Mouse (Mus musculus) testis, adult 2 months (tissue): ENCODE data around the gene Tjp3. TPM values are rescaled to one million over a fixed set of nuclear protein-coding genes. Genes with fewer than 3 reads are reported as not detected.
"Not testable (repeated sequence)": the region's sequence is repeated elsewhere in the genome, so short reads cannot be mapped to it uniquely, and the experiment has no call there.

Experiments
- H3K27ac ChIP-seq: fragments of 200-500 bp; 2 replicates; pipeline ENCODE4 v1.5.1; 2012; ENCODE audit warnings: low read depth, low read length; ENCODE audit not compliant: control insufficient read depth, insufficient read depth
- H3K27me3 ChIP-seq: fragments of 200-500 bp; 2 replicates; pipeline ENCODE4 v1.6.1; 2012; ENCODE audit warnings: mild to moderate bottlenecking, low read length, moderate library complexity; ENCODE audit not compliant: control insufficient read depth, insufficient read depth
- H3K36me3 ChIP-seq: fragments of 200-500 bp; 2 replicates; pipeline ENCODE4 v1.6.1; 2012; ENCODE audit warnings: mild to moderate bottlenecking, low read length; ENCODE audit not compliant: control insufficient read depth, insufficient read depth
- H3K4me1 ChIP-seq: fragments of 200-500 bp; 2 replicates; pipeline ENCODE4 v1.6.1; 2012; ENCODE audit warnings: low read length; ENCODE audit not compliant: control insufficient read depth, insufficient read depth
- H3K4me3 ChIP-seq: fragments of 200-500 bp; 2 replicates; pipeline ENCODE4 v1.5.1; 2012; ENCODE audit warnings: low read depth, mild to moderate bottlenecking, low read length, moderate library complexity, mixed read lengths; ENCODE audit not compliant: control insufficient read depth
- CTCF ChIP-seq: fragments of 200-500 bp; IDR thresholded peaks from 2 replicates; pipeline ENCODE4 v1.5.1; 2012; ENCODE audit warnings: low read depth, mild to moderate bottlenecking, inconsistent platforms, low read length, moderate library complexity; ENCODE audit not compliant: control insufficient read depth, insufficient read depth, insufficient replicate concordance
- POLR2A ChIP-seq: fragments of 200-500 bp; IDR thresholded peaks from 2 replicates; pipeline ENCODE4 v1.6.1; 2012; ENCODE audit warnings: low read depth, mild to moderate bottlenecking, inconsistent platforms, low read length, moderate library complexity; ENCODE audit not compliant: control insufficient read depth
- polyA plus RNA-seq: library from polyadenylated mRNA; depleted of rRNA; stranded (reverse); fragments of >200 nt; gene quantifications from 2 replicates; pipeline ENCODE4 v1.2.3, GENCODE M21; 2012; rRNA removed

Gene Tjp3
- polyA plus RNA-seq, 1 experiment = 0.56 TPM

GRCm38 (mm10) chr10:81230438-81231332, 60.7 kb downstream of the Tjp3 start, which contains the start of gene Atcay:
TSS of gene Atcay (minus strand) at chr10:81230833.
- Histone ChIP-seq H3K27me3 (no peaks in the 10 kb centered on the region), H3K27ac (no peak within 1 kb of the TSS)

GRCm38 (mm10) chr10:81229735-81230437, 61.5 kb downstream of the Tjp3 start:
- no peak overlapping the region for H3K27ac ChIP-seq

More at GRCm38 (mm10) chr10:81230438-81231332, 60.7 kb downstream of the Tjp3 start, which contains the start of gene Atcay:
- peak; percentile 27; the same call in 1 of the 2 replicates for TF ChIP-seq CTCF
- TF ChIP-seq POLR2A = no peak
- Histone ChIP-seq H3K4me1 (peaks cover 8% of the 10 kb centered on the region), H3K36me3 (no peaks in the 10 kb centered on the region), H3K4me3 (no peak within 1 kb of the TSS)

GRCm38 (mm10) chr10:81223731-81224130, 67.7 kb downstream of the Tjp3 start:
- H3K4me1 ChIP-seq = not testable (repeated sequence)

More at GRCm38 (mm10) chr10:81229735-81230437, 61.5 kb downstream of the Tjp3 start:
- no peaks in the 10 kb centered on the region for H3K27me3 ChIP-seq
- peaks cover 8% of the 10 kb centered on the region for H3K4me1 ChIP-seq
- TF ChIP-seq CTCF (no peak), POLR2A (no peak)
- no peak overlapping the region for H3K4me3 ChIP-seq
- H3K36me3 ChIP-seq = no peaks in the 10 kb centered on the region

More at GRCm38 (mm10) chr10:81223731-81224130, 67.7 kb downstream of the Tjp3 start:
- not testable (repeated sequence) for H3K27ac ChIP-seq, H3K27me3 ChIP-seq, H3K36me3 ChIP-seq, H3K4me3 ChIP-seq

Other genes with a start within 250 kb of the Tjp3 start
- gene Sgta, start 231.4 kb downstream of the Tjp3 start, polyA plus RNA-seq = 203 and 224 TPM in 2 replicates
- 318 and 378 TPM in 2 replicates for gene Thop1, start 221.5 kb downstream of the Tjp3 start, polyA plus RNA-seq
- gene Creb3l3, start 192.7 kb downstream of the Tjp3 start, polyA plus RNA-seq = 0.40 and 0.70 TPM in 2 replicates
- gene Map2k2, start 185.7 kb downstream of the Tjp3 start, polyA plus RNA-seq = 147 and 192 TPM in 2 replicates
- 5.6 and 6.0 TPM in 2 replicates for gene Zbtb7a, start 156.4 kb downstream of the Tjp3 start, polyA plus RNA-seq
- gene Pias4, start 123.7 kb downstream of the Tjp3 start, polyA plus RNA-seq = 164 and 184 TPM in 2 replicates
- gene Eef2, start 115.0 kb downstream of the Tjp3 start, polyA plus RNA-seq = 1,507 and 1,673 TPM in 2 replicates
- 52.6 and 61.6 TPM in 2 replicates for gene Dapk3, start 108.6 kb downstream of the Tjp3 start, polyA plus RNA-seq
- gene 4930442H23Rik, start 107.7 kb downstream of the Tjp3 start, polyA plus RNA-seq = 1.4 and 1.8 TPM in 2 replicates
- not detected in 2 replicates for gene Nmrk2, start 89.5 kb downstream of the Tjp3 start, polyA plus RNA-seq
- gene Atcay, start 60.7 kb downstream of the Tjp3 start, polyA plus RNA-seq = 0.25 and 0.26 TPM in 2 replicates
- gene Zfr2, start 58.4 kb downstream of the Tjp3 start, polyA plus RNA-seq = 11.6 and 12.5 TPM in 2 replicates
- 3.0 and 3.5 TPM in 2 replicates for gene Matk, start 38.6 kb downstream of the Tjp3 start, polyA plus RNA-seq
- 181 and 261 TPM in 2 replicates for gene Mrpl54, start 24.6 kb downstream of the Tjp3 start, polyA plus RNA-seq
- gene Apba3, start 24.6 kb downstream of the Tjp3 start, polyA plus RNA-seq = 53.5 and 77.2 TPM in 2 replicates
- gene Pip5k1c, start 1.4 kb upstream of the Tjp3 start, polyA plus RNA-seq = 10.1 and 10.4 TPM in 2 replicates
- gene Cactin, start 29.5 kb upstream of the Tjp3 start, polyA plus RNA-seq = 13.4 and 16.5 TPM in 2 replicates
- gene Tbxa2r, start 37.1 kb upstream of the Tjp3 start, polyA plus RNA-seq = 0.47 and 0.91 TPM in 2 replicates
- 3.3 and 4.1 TPM in 2 replicates for gene Gipc3, start 51.7 kb upstream of the Tjp3 start, polyA plus RNA-seq
- 23.0 and 27.7 TPM in 2 replicates for gene Hmg20b, start 58.9 kb upstream of the Tjp3 start, polyA plus RNA-seq
- gene Mfsd12, start 65.9 kb upstream of the Tjp3 start, polyA plus RNA-seq = 33.1 and 39.7 TPM in 2 replicates
- 273 and 296 TPM in 2 replicates for gene 4930404N11Rik, start 74.2 kb upstream of the Tjp3 start, polyA plus RNA-seq
- gene Fzr1, start 86.9 kb upstream of the Tjp3 start, polyA plus RNA-seq = 161 and 178 TPM in 2 replicates
- gene Dohh, start 92.8 kb upstream of the Tjp3 start, polyA plus RNA-seq = 38.5 and 46.3 TPM in 2 replicates
- gene Gm48551, start 92.9 kb upstream of the Tjp3 start, polyA plus RNA-seq = 1.2 and 1.6 TPM in 2 replicates
- 0.65 TPM in 1 of 2 replicates, not detected in the other for gene Gm48552, start 97.4 kb upstream of the Tjp3 start, polyA plus RNA-seq
- 3,568 and 3,612 TPM in 2 replicates for gene Smim24, start 101.5 kb upstream of the Tjp3 start, polyA plus RNA-seq
- gene Nfic, start 164.1 kb upstream of the Tjp3 start, polyA plus RNA-seq = 9.8 and 9.9 TPM in 2 replicates
- gene Celf5, start 191.1 kb upstream of the Tjp3 start, polyA plus RNA-seq = 147 and 163 TPM in 2 replicates
- gene Ncln, start 204.8 kb upstream of the Tjp3 start, polyA plus RNA-seq = 70.4 and 71.3 TPM in 2 replicates
- 0.04 and 0.13 TPM in 2 replicates for gene S1pr4, start 208.6 kb upstream of the Tjp3 start, polyA plus RNA-seq
- 1.0 and 1.2 TPM in 2 replicates for gene Gna15, start 232.6 kb upstream of the Tjp3 start, polyA plus RNA-seq